Mouse (Mus musculus): ENCODE measurements around the gene C1ql4.

C1ql4 gene

DNA sequence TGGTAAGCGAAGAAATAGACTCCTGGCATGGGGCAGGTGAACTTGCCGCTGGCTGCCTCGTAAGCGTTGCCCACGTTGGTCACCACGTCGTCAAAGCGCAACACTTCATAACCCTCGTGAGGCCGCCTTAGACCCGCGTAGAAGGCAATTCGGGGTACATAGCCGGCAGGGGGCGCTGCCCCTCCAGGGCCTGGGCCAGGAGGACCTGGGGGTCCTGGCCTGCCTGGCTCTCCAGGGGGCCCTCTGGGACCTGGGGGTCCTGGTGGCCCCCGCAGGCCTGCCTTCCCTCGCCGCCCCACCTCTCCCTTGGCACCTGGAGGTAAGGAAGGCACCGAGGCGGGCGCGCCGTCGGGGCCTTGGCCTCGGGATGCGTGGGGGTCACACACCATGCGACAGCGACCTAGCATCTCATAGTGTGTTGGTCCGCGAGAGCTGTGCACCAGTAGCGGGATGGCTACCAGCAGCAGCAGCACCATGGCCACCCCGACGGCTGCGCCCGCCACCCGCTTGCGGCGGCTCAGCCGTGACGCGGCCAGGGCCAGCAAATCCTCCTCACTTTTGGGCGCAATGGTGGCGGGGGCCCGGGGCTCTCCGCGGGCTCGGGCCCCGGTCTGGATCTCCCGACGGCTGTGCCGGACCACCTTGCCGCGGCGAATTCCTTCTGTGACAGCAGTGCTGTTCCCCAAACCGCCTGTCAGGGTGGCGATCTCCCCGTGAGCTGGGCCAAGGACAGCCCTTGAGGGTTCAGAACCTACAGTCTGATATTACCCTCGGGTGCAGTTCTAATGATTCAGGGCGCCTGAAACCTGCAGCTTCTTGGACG is at the start of gene C1ql4:
TSS of gene C1ql4 (minus strand) at position 565 of the 823 bp plus-strand sequence.
- no peak for DNase-seq (ENCODE audit: low read depth, low spot score)

GRCm38 (mm10) chr15:99129956-99130910 is 42.6 kb upstream of the C1ql4 start:
- no peak for DNase-seq (ENCODE audit: low read depth, low spot score)

- DNase-seq (ENCODE audit: low read depth, low spot score) = no peak
Observed at GRCm38 (mm10) chr15:99129441-99129840, 41.8 kb upstream of the C1ql4 start.

- no peak for DNase-seq (ENCODE audit: low read depth, low spot score)
Observed at GRCm38 (mm10) chr15:99127851-99128522, 40.4 kb upstream of the C1ql4 start.

GRCm38 (mm10) chr15:99126816-99127365 is 39.3 kb upstream of the C1ql4 start:
- DNase-seq (ENCODE audit: low read depth, low spot score) = no peak

DNA sequence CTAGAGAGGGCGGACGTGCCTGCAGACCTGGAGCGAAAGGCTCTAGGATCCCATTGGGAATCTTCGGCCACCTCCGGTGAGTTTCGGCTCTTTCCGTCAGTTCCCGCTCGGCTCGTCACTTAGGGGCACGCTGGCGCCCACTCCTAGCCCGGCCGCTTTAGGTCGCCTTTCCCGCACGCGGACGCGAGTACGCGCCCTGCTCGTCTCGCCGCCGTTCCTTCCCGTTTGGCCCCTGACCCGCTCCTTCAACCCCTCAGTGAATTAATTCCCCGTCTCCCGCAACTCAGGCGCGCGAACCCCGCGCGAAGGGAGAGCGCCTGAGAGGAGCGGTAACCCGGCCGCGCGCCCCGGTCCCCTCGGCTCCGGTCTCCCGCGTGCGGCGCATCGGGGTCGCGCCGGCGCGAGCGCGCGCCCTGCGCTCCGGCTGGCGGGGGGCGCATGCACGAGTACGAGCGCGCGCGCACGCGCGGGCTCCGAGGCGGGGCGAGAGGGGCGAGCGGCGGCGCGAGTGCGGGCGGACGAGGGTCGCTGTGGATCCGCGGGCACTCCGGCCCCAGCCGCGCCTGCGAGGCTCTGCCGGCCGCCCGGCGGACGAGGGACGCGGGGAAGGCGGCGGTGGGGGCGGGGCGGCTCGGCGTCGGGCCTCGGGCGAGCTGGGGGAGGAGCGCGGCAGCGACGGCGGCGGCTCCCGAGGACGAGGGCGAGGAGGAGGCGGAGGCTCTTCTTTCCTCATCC is 38.6 kb upstream of the C1ql4 start:
- peak; percentile 65 for DNase-seq (ENCODE audit: low read depth, low spot score)

DNA sequence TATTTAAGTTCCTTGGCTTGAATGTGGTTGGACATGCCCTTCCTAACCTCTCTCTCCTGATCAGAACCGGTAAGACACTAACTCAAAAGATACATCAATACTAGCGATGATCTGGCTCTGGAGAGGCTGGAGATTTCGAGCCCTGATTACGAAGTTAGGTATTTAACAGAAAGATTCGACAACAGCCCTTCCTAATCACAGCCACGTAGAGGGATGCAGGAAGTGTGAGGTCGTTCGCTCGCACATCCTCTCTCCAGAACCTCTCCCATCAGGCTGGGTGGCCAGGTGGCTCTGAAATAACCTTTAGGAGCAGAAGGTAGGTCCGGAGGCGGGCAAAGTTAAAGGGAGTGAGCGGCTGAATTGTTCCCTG is 38.1 kb upstream of the C1ql4 start, which contains the start of gene Spats2:
TSS of gene Spats2 (plus strand) at position 206 of the 370 bp plus-strand sequence.
- DNase-seq (ENCODE audit: low read depth, low spot score) = no peak

DNA sequence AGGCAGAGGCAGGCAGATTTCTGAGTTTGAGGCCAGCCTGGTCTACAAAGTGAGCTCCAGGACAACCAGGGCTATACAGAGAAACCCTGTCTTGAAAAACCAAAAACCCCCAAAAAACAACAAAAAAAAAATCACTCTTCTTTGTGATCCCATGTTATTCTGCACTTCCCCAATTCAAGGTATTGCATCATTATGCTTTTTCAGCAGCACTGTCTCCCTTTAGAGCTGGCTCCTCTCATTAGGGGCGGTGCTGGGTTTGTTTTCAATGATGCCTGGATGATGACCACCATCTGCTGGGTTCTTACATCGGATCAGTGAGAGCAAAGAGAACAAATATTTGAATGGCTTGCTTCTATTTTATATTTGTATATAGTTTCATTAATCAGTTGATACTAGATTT is 35.0 kb upstream of the C1ql4 start:
- DNase-seq (ENCODE audit: low read depth, low spot score) = no peak

- no peak for DNase-seq (ENCODE audit: low read depth, low spot score)
Observed at GRCm38 (mm10) chr15:99120814-99121213, 33.2 kb upstream of the C1ql4 start.

- DNase-seq (ENCODE audit: low read depth, low spot score) = no peak
Observed at GRCm38 (mm10) chr15:99116539-99116938, 28.9 kb upstream of the C1ql4 start.

DNA sequence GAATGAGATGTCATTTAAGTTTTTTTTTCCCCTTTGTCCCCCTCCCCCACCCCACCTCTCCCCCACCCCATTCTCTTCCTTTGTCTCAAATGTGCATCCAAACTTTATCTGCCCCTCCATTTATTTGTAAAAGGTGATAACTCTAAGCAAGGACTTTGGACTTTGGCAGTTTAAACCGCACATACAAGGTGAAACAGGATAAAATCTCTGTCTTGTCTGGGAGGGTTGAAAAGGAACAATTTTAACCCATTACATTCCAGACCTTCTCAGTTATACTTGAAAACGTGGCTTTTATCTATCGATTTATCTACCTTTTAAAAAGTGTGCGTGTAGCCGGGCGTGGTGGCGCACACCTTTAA is 27.4 kb upstream of the C1ql4 start:
- no peak for DNase-seq (ENCODE audit: low read depth, low spot score)

GRCm38 (mm10) chr15:99114312-99115064 is 26.9 kb upstream of the C1ql4 start:
- no peak for DNase-seq (ENCODE audit: low read depth, low spot score)

DNA sequence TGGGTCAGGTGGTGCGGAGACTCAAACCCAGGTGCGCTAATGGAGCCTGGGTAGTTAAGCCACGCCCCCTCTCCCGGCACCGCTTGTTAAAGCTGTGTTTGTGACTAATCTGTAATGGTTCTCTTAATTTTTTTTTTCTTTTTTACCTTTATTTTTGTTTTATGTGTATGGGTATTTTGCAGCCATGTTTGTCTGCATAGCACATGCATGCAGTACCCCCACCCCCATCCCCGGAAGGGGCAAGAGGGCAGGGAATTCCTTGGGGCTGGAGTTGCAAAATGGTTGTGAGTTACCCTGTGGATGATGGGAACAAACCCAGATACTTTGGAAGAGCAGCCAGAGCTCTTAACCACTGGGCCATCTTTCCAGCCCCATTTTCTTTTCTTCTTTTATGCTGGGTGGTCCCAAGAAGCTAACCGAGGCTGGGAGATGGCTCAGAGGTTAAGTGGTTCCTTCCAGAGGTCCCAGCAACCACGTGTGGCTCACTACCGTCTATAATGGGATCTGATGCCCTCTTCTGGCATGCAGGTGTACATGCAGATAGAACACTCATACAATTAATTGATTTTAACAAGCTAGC is 25.9 kb upstream of the C1ql4 start:
- DNase-seq (ENCODE audit: low read depth, low spot score) = no peak

DNA sequence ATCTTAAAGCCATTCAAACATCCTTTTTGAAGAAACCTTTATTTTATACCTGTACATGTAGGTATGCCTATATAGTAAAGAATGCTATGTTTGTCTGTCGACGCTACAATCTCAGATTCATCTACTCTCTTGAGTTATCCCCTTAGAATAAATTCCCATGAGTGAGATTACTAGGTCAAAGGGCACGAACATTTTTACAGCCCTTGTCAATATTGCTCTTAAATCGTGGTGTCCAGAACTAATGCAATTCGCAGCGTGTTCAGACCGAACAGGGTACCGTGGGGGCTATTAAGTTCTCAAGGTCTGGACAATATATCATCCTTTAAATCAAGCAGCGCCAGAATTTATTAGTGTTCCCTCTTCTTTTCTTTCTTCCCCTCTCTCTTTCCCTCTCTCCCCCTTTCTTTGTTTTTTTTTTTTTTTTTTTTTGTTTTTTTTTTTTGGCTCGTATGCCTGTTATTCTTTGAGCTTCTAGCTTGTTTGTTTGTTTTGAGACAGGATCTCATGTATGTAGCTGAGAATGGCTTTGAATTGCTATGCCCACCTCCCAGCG is 25.3 kb upstream of the C1ql4 start:
- no peak for DNase-seq (ENCODE audit: low read depth, low spot score)

GRCm38 (mm10) chr15:99111809-99112208 is 24.2 kb upstream of the C1ql4 start:
- DNase-seq (ENCODE audit: low read depth, low spot score) = no peak

DNA sequence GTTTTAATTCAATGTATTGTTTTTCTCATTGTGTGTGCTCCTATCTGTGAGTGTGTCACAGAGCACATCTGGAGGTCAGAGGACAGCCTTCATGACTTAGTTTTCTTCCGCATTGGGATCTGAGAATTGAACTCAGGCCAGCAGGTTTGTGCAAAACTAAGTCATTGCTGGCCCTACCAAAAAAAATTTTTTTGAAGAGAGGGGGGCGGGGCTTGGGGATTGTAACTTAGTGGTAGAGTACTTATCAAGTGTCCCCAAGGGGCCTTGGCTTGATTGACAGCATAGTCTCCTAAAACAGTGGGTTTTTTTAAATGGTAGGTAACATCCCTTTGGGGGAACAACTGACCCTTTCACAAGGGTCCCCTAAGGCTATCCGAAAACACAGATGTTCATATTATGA is 23.5 kb upstream of the C1ql4 start:
- DNase-seq (ENCODE audit: low read depth, low spot score) = no peak

DNA sequence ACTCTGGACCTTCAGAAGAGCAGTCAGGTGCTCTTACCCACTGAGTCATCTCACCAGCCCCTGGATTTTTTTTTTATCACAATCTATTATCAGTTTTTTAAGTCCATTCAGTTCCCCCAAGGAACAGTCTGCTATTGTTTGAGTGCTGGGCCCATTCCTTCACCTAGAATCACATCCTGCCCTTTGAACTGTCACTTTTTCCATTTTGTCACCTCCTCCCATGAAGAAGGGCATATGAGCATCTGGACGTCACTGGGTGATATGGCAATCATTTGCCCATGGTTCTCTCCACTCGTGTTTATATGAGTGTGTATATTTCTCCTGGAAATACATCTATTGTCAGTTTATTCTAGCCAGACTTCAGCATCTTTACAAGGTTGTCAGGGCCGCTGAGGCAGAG is 20.2 kb upstream of the C1ql4 start:
- no peak for DNase-seq (ENCODE audit: low read depth, low spot score)

- no peak for DNase-seq (ENCODE audit: low read depth, low spot score)
Observed at GRCm38 (mm10) chr15:99105238-99105637, 17.6 kb upstream of the C1ql4 start.

DNA sequence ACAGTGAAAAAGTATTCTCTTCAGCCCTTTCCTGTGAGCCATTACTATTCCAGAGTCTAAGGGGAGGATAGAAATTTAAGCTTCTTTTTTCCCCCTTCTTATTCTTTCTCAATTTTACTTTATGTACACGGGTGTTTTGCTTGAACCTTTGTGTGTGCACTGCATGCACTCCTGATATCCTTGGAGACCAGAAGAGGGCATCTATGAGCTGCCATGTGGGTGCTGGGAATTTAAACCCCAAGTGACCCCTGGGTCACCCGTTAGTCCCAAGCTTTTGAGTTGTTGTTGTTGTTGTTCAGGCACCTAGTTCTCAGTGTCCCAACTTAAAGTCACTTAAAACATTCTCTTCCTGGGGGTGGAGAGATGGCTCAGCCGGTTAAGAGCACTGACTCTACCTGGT is 12.4 kb upstream of the C1ql4 start:
- no peak for DNase-seq (ENCODE audit: low read depth, low spot score)

DNA sequence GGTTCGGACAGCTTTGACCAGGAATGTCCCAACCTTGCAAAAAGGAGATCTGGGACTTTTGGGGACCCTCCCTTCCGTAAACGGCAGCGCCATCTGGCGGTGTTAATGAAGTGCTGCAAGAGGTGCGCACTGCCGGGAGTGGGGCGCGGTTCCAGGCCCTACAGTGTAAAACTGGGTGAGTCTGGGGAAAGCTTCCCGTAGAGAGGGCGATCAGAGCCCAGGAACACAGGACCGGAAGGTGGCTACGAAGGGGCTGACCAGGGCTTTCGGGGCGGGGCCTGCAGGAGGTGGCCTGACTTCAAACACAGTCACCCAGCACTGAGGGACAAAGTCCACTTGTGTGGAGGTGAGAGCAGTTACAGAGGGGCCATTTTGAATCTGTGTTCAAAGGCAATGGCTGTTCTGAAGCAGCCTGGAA is 11.5 kb upstream of the C1ql4 start:
- DNase-seq (ENCODE audit: low read depth, low spot score) = no peak

Measured in brain, embryonic 18.5 days (tissue).